Mouse (Mus musculus): Measurements from ENCODE around the gene Nup93.

Gene Nup93

DNA sequence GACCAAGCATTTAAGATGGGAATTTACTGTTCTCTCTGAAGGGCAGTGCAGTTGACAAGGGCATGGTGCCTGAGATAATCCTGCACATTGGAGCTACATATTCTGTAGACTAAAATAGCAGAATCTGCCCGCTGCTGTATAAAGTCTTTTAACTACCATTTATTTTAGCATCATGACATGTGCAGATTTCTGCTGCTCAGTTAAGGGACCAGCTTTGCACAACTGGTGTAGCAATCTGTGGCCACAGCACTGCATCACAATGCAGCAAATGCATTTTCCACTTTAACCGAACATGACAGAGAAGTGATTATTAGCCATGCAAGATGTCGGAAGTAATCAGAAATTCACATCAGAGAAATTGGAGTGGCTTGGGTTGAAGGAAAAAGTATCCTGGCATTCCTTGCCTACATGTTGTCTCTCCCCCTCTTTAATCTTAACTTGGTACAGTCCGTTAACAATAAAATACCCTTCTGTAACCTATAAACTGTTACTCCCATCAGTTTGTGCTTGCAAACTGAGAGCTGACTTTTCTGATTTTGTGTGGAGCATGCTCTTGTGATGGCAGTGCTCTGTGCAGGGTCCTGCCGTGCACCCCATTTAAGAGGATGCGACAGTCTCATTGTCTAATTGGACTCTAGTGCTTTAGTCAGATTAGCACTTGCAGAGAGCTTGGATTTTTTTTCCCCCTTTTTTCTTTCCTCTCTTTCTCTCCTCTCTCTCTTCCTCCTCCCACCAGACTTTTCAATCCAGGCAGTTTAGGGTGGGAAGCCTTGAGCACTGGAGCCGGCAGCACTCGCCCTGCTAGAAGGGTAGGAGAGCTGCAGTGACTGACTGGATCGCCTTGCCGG lies 52.2 kb downstream of the Nup93 start:
- DNase-seq (ENCODE audit: inconsistent ontology term) = peak; percentile 46

DNA sequence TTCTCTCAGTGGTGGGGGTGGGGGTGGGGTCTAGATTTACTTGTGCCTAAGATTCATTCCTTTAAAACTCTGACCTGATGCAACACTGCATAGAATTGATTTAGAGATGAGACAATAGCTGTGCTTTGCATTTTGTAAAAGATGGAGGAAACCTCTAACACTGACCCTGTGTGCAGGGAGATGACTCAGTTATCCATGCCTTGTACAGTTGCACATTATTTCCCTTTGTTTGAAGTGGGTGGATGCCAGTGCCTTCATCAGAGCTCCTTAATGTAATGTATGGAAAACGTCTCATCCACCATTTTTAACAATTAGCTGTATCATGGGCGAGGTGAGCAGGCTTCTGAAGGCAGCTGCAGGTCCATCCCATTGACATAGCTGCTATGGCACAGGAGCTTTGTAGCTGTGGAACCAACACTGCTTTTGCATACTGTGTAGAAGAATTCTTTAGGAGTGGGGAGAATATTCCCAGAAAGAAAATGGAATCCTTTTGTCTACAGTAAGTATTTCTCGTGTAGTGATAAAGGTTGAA lies 54.1 kb downstream of the Nup93 start:
- no peak for DNase-seq (ENCODE audit: inconsistent ontology term)

DNA sequence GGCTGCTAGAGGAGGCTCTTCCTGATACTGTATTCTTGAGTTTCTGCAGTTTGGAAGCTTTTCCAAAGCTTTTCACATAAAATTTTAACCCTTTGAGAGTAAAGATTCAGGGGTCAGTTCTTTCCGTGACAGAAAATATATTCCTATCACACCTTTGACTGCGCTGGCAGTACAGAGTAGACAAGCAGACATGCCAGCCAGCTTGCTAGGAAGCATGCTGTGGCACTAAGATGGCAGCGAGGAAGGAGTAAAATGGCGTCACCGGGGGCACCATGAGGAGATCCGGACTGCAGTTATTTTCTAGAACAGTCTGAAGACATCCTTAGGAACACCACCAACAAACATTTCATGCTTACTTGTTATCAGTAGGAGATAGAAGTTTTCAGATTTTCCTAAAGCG lies 55.9 kb downstream of the Nup93 start:
- no peak for DNase-seq (ENCODE audit: inconsistent ontology term)

DNA sequence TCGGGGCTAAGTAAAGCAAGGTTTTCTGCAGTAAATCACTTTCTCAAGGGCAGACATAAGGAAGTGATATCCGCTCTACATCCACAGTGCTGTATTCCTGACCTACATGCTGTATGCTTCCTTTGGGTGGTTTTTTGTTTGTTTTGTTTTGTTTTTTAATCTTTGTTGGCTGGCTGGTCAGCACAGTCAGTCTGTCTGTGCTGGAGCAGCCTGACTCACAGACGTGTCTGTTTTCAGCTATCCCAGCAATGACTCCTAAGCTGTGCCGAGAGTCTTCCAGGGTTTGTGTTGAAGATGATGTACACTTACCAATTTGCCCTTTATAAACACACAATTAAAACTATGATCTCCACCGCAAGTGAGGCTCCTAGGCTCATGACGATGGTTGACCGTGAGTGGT lies 56.7 kb downstream of the Nup93 start:
- DNase-seq (ENCODE audit: inconsistent ontology term) = no peak

DNA sequence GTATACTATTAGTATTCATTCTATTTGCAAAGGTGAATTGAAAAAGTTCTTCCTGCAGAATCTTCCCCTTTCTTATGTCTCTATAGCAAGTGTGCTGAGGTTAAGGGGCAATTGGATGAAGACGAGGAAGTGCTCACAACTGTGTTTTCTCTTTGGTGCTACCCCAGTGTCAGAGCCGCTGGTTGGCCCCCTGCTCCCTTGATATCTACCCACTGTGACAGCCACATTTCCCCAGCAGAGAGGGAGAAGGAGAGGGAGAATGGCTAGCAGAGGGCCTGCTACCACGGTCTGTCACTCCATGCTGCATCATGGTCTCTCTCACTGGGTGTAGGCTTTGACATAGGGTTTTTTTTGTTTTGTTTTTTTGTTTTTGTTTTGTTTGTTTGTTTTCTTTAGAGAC lies 58.2 kb downstream of the Nup93 start:
- DNase-seq (ENCODE audit: inconsistent ontology term) = no peak

DNA sequence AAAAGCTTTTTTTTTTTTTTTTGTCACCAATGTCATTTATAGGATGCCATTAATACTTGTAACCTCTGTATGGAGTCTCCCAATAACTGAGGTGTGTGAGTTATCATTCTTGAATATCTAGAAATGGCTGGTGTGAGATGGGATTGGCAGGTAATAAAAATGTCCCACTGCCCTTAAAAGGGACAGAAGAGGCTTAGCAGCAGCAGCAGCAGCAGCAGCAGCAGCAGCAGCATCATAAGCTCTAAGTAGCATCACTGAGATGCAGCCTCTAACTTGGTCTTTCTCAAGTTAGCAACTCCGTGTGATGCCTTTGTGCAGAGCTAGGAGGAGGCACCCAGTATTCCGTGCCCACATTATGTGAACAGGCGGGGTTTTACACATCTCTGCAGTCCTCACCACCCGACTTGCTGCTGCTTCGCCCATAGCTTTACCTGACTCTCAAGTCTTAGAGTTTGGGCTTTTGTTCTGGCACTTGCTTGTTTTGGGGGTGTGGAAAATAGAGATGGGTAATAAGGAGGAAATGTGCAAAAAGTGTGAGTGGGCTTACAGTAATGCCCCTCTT lies 59.0 kb downstream of the Nup93 start:
- DNase-seq (ENCODE audit: inconsistent ontology term) = no peak

DNA sequence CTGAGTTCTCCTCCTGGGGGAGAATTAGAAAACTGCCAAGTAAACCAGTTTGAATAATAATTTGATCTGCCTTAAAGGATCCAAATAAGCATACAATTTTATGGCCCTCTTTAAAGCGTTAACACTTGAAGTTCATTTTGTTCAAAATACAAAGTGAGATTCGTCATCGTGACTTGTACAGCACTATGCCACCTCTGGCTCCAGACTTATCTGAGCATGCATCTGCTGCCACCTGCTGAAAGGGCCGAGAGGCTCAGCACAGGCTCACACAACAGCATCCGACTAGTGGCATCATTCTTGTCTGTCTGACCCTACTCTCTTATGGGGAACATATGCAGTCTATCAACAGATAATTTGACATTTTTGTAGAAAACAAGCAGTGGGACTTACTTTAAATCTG lies 59.7 kb downstream of the Nup93 start:
- no peak for DNase-seq (ENCODE audit: inconsistent ontology term)

DNA sequence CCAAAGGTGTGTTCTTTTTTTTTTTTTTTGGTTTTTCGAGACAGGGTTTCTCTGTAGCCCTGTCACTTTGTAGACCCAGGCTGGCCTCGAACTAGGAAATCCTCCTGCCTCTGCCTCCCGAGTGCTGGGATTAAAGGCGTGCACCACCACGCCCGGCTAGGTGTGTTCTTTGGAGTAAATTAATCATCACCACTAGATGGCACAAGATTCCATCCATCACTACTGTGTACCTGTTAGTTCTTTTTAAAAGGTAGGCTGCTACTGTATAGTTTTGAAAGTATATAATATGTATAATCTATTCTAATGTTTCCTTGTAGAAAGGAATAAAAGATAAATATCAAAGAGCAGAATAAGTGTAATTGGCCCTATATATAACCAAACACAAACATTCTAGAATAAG lies 63.9 kb downstream of the Nup93 start:
- DNase-seq (ENCODE audit: inconsistent ontology term) = no peak

DNA sequence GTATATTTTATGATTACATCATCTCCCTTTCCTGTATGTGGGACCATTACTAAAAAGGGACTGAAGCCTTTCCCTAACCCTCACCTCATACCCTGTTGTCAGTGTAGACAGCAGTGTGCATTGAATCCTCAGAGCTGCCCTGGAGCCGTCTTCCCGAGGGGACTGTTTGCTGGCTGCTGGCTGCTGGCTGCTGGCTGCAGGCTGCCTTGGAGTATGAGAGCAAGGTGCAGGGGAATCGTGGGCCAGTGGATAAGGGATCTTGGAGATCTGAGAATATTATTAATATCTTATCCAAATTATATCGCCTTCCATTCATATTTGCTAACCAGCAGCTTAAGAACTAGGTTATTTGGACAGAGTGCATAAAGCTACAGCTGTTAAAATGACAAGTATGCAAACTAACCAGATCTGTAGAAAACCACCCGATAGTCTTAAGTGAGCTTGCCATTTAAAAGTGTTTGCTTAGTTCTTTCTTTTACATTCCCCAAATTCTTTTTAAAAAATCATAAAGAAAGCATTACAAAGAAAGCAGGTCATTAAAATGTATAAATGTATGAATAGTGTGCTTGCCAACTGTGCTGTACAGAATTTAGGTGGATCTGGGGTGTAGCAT lies 65.7 kb downstream of the Nup93 start:
- no peak for DNase-seq (ENCODE audit: inconsistent ontology term)

DNA sequence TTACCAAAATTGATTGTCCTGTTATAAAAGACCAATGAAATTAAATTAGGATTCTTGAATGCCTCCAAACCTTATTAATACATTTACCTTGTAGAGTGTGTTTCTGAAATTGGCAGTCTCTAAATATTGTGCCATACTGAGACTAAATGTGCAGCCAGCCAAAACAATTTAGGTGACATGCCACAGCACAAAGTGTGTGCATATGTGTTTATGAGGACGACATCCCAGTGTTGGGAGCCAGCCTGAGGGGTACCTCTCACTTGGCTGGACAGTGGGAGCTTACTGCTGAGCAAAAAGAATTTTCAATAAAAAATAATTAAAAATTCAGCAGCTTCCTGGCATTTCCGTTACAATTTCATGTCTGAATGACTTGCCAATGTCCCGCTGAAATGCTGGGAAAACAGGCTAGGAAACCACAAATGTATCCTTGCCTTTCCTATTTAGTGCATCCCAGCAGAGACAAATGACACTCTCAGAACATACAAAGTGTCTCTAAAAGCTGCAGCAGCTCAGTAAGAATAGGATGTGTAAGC lies 68.2 kb downstream of the Nup93 start:
- peak; percentile 78 for DNase-seq (ENCODE audit: inconsistent ontology term)

DNA sequence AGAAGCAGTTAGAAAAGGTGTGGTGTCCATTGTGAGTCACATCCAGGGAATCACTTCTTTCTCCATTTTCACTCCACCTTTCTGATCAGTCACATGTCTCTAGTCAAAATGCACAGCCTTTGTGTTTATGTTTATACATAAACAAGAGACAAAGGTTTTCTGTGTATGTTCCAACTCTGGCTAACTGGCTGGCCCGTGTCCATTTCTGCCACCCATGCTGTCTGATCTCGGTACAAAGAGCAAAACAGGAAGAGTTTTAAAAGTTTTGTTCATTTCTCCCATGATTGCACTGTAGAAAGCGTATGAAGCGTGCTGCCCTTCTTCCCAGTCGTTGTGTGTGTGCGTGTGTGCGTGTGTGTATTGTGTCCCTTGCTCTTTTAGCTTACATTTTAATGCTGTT lies 69.8 kb downstream of the Nup93 start:
- no peak for DNase-seq (ENCODE audit: inconsistent ontology term)

DNA sequence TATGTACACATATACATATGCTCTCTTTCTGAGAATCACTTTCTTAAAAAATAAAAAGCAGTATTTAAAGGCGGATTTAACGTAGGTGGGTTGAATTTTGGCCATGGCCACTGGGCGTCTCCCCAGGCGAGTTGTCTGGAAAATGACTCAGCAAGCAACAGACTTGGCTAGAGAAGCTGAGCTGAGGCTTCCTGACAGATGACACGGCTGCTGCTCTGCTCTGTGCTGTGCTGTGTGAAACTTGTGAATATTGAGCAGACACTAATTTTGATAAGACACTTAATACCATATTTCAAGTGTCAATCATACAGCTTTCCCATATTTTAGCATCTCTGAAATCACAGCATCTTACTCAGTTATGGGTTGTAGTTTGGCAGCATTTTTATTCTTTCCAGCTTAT lies 76.2 kb downstream of the Nup93 start:
- peak; percentile 58 for DNase-seq (ENCODE audit: inconsistent ontology term)

DNA sequence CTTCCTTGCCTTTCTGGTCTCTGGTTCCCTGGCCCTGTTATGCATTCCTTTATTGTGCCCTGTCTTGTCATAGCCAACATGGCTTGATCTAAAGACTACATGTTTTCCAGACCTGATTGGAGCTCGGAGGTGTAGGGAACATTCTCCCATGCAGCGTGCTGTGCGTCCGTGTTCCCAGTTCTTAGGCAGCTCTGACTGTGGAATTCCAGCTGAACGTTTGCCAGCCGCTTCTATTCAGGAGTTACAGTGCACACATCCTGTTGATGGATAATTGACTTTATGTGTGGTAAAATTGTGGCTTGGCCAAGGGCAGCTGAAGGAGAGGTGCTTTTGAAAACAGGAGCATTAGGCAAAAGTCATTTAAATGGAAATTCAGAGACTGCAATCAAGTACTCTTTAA lies 77.7 kb downstream of the Nup93 start:
- peak; percentile 80 for DNase-seq (ENCODE audit: inconsistent ontology term)

DNA sequence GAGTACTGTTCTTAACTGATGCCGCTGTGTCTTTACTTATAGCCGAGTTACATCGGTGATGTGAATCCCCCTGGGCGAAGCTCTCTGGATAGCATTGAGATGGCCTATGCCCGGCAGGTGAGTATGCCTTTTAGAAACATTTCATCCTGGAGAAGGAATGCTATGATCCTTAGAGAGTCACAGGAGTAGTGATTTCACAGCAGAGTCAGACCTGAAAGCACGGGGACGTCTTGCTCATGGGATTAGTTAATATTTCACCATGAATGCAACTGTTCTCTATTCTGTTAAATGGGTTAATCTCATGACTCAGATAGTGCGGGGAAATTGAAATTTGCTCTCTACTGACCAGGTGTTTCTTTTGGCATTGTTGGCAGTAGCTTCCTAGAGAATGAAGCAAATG lies 78.3 kb downstream of the Nup93 start:
- no peak for DNase-seq (ENCODE audit: inconsistent ontology term)

DNA sequence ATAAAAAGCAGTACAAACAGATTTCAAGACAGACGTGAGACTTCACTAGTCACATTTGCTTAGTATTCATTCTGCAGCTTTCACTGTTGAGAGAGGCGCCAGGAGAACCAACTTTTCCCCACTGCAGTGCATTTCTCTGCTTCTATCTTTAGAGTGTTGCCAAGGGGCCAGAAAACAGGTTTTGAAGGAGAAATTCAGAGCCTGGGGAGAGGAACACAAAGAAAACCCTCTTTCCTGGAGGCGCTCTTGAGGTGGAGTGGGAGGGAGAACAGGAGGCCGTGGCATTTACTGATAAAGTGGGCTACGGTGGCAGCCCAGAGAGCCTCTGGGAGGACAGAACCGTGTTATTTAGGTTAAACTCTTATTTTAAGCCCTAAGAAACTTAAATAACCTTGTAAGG lies 81.3 kb downstream of the Nup93 start:
- no peak for DNase-seq (ENCODE audit: inconsistent ontology term)

DNA sequence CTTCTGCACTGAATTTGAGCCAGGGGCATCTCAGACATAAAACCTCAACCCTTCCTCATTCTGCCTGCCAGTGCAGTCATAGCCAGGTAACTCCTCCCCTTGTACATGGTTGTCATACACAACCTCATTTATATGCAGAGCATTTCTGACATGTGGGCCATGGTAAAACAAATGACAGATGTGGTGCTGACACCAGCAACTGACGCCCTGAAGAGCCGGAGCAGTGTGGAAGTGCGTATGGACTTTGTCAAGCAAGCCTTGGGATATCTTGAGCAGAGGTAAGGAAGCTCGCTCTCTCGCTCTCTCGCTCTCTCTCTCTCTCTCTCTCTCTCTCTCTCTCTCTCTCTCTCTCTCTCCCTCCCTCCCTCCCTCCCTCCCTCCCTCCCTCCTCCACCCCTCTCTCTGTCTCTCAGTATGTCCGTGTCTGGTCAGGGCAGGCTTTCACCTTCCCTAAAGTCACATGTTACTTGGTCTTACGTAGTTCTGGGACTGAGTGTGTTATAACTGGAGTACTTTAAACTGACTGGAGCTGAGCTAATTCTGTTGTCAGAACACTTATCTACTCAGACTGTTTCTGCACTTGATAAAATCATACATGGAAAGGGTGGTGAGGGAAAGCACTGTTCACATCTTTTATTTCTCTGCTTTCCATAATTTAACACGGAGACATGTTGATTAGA lies 82.1 kb downstream of the Nup93 start:
- no peak for DNase-seq (ENCODE audit: inconsistent ontology term)

DNA sequence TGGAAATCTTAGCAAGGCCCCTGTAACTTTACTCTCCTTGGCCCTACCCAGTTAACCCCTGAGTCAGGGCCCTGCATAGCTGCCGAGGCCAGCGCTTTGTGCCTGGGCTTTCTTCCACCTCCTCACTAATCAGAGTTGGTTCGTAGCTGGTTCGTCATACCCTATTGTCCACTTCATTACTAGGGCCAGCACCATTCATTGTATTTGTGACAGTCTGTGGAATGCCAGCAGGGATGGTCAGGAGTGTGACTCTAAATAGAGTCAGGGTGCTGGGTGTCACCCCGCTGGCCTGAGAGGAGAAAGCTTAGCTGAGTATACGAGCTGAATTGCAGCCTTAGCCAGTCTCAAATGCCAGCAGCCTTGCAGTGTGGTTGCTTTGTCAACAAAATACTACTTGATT lies 82.7 kb downstream of the Nup93 start:
- DNase-seq (ENCODE audit: inconsistent ontology term) = peak; percentile 84

DNA sequence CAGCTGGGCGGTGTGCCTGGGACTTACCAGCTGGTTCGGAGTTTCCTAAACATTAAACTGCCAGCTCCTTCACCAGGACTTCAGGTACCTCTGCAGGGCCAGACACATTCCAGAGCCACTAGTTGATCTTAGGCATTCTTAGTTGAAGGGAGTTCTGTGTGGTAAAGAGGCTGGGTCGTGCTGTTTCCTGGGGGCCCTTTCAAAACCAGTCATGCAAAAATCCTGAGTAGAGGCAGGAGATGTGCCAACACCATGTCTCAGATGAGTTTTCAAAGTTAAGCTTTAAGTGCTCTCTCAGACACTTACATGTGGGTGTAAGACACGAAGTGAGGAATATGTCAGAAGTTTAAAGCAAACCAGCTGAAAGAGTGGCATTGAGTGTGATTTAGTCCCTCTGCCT lies 86.4 kb downstream of the Nup93 start:
- DNase-seq (ENCODE audit: inconsistent ontology term) = peak; percentile 62

DNA sequence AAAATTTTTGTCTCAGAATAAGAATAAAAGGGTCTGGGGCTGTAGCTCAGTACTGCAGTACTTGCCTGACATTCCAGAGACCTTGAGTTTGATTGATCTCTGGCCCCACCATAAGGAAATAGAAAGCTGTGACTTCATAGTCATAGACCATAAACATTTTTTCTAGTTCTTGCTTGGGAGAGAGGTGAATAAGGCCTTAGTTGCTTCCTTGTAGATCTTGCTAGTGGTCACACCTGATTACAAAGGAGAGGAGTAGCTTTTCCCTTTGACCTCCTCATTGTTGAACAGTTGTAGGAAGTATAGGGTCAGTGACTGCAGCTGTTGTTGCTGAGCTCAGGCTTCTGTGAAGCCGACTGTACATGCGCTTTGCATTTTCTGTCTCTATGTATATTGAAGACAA lies 90.0 kb downstream of the Nup93 start:
- no peak for DNase-seq (ENCODE audit: inconsistent ontology term)

DNA sequence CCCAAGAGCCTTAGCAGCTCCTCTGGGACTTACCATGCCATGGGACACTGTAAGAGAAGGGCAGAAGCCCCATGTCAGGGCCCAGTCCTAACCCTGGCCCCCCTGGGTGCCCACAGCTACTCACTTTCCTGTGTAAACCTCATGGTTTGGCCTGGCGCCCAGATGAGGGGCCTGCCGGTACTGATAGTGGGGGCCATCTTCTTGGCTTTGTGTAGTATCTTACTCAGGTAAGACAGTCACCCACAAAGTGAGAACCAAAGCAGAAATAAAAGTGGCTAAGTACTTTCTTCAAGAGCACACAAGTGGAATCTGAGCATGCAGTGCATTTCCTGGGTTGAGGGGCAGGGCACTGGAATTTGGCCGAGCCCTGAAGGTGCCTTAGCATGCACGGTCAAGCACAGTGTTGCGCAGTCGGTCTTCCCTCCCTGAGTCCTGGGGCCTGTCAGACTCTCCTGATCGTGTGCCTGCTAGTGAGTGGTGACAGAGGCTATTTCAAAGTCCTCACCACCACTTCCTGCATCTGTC lies 92.7 kb downstream of the Nup93 start:
- no peak for DNase-seq (ENCODE audit: inconsistent ontology term)

DNA sequence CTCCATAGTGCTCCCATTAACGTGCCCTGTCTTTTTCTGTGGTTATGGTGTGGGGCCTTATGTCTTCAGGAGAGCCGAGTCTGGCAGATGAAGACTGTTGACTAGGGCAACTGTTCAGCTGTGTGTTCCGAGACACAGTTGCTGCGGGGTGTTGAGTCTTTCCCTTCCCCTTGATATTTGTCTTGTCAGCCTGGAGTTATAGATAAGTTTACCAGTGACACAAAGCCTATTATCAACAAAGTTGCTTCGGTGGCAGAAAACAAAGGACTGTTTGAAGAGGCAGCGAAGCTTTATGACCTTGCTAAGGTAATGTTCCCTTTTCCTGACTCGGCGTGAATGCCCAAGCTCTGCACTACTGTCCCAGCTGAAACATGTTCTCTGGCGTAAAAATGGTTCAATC lies 93.3 kb downstream of the Nup93 start:
- no peak for DNase-seq (ENCODE audit: inconsistent ontology term)

DNA sequence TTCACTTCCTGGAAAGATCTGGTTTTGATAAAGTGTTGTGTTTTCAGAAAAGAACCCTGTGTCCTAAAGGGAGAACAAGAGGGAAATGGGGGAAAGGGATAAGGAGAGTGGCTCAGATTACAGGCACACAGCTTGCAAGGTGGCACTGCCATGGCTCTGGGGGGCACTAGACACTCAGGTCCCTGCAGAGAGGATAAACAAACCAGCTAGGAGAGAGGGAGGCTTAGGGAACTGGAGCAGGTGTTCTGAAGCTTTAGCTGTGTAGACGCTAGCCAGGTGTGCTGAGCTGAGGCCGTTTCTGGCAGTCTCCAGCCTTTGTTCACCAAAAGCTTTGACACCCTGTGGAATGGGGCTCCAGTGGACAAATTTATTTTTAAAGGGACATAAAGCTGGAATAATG lies 99.7 kb downstream of the Nup93 start:
- no peak for DNase-seq (ENCODE audit: inconsistent ontology term)

Data from Muller cell, postnatal 12 days (primary cell).